ENCODE assay signal across 8 mouse cellular contexts in genomic region chr4:119812775-119813174, GRCm38 (mm10).
A peak's percentile ranks its signal among the peaks of the same experiment; 100 is the strongest.
DNase-seq lines count a peak whose midpoint lies in the region; ATAC-seq lines count a peak whose summit lies in the region.

No protein-coding gene starts in this region.

- intact Hi-C loops in left cerebral cortex, postnatal 4 days (cut with DNase I) = loop anchor here (5.0 kb wide), 2 partner anchors 180 to 290 kb away; no protein-coding TSS in a partner anchor

- no peak for DNase-seq in limb, embryonic 10.5 days (ENCODE audit: low spot score)
- peak; percentile 75 for DNase-seq in cerebellum, adult 11 months
- peak; percentile 76 for DNase-seq in left cerebral cortex, postnatal 4 days
- DNase-seq in right cerebral cortex, postnatal 14 days = peak; percentile 41
- DNase-seq in urinary bladder, postnatal 4 days (ENCODE audit: low spot score in 2 of 2) = no peak
- no peak for DNase-seq in urinary bladder, postnatal 25 days (ENCODE audit: low spot score)

- WGBS in limb, embryonic 13.5 days = 16% methylated on average over 2 of the region's 2 CpGs
- 17% methylated on average over 2 of the region's 2 CpGs for WGBS in limb, embryonic 10.5 days

- peaks cover 66% of the 10 kb centered on the region for H3K27me3 ChIP-seq in limb, embryonic 13.5 days
- H3K27me3 ChIP-seq in limb, embryonic 10.5 days (ENCODE audit: low read depth, poor library complexity, severe bottlenecking) = peaks cover 65% of the 10 kb centered on the region

- H3K4me3 ChIP-seq in limb, embryonic 13.5 days = no peak overlapping the region
- H3K4me3 ChIP-seq in limb, embryonic 10.5 days = no peak overlapping the region

- no peak overlapping the region for H3K27ac ChIP-seq in limb, embryonic 13.5 days
- H3K27ac ChIP-seq in limb, embryonic 10.5 days = no peak overlapping the region

- ATAC-seq in limb, embryonic 13.5 days (ENCODE audit: low FRiP score, low read depth) = 0 out of 2 replicates have a peak, but pooled peaks have one; percentile 24
- peak; percentile 62 for ATAC-seq in frontal cortex, adult (ENCODE audit: low TSS enrichment)

- no peaks in the 10 kb centered on the region for H3K9me3 ChIP-seq in limb, embryonic 13.5 days
- no peaks in the 10 kb centered on the region for H3K9me3 ChIP-seq in limb, embryonic 10.5 days (replicated peaks)

- H3K4me1 ChIP-seq in limb, embryonic 13.5 days = peaks cover 12% of the 10 kb centered on the region
- peaks cover 23% of the 10 kb centered on the region for H3K4me1 ChIP-seq in limb, embryonic 10.5 days

- no peaks in the 10 kb centered on the region for H3K36me3 ChIP-seq in limb, embryonic 13.5 days
- no peaks in the 10 kb centered on the region for H3K36me3 ChIP-seq in limb, embryonic 10.5 days

- H3K9ac ChIP-seq in limb, embryonic 13.5 days = no peak overlapping the region

- no peak overlapping the region for H3K4me2 ChIP-seq in limb, embryonic 13.5 days (replicated peaks)

Comparison
In these comparisons a context has a peak if more than half of its experiments do, and no peak if none do; other contexts are left out.
1. DNase-seq: peak in cerebellum, adult 11 months (single experiment), left cerebral cortex, postnatal 4 days (single experiment) and right cerebral cortex, postnatal 14 days (single experiment); none in limb, embryonic 10.5 days (single experiment), urinary bladder, postnatal 4 days (0 of 2) and urinary bladder, postnatal 25 days (single experiment).